Mouse (Mus musculus): Measurements from ENCODE around the gene 2010111I01Rik. TPM values are rescaled to one million over a fixed set of nuclear protein-coding genes. Genes with fewer than 3 reads are reported as not detected.

2010111I01Rik gene
- total and polyA plus RNA-seq, 3 experiments: 84.6 to 101 (median 91.0) TPM

DNA sequence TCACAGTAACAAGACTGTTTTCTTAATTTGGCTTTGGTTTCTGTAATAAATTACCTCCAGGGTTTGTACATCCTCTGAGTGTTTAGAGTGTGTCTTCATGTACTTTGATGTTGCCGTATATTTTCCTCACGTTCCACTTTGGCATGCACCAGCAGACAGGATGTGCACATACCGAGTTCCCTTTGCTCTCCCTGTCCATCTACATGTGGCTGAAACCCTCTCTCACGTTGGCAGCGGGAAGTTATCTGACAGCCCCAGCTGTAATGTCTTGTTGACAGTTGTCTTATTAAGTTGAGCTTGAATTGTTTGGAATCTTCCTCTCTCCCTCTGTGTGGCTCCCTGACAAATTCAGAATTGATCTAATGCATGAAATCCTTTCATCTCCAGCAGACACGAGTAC lies 74.6 kb downstream of the 2010111I01Rik start:
- no peak for TF ChIP-seq CTCF (IDR thresholded peaks at IDR 0.05)
- no peak for TF ChIP-seq POLR2A (IDR thresholded peaks at IDR 0.05; ENCODE audit: insufficient read depth, low read depth, low read length)
- no peak for TF ChIP-seq EP300 (IDR thresholded peaks at IDR 0.05; ENCODE audit: insufficient read depth, low read depth, low read length)
- H3K27me3 ChIP-seq (ENCODE audit: control insufficient read depth, insufficient read depth, low read length): no peaks in the 10 kb centered on the region
- no peak overlapping the region for H3K4me3 ChIP-seq
- H3K36me3 ChIP-seq (ENCODE audit: control insufficient read depth, insufficient read depth, low read length): no peaks in the 10 kb centered on the region
- peaks cover 2% of the 10 kb centered on the region for H3K4me1 ChIP-seq (ENCODE audit: control insufficient read depth, insufficient read depth, low read length)
- WGBS: 25% methylated on average over 6 of the region's 6 CpGs
- H3K9ac ChIP-seq (ENCODE audit: low read depth, low read length): no peak overlapping the region
- H3K27ac ChIP-seq: peak overlapping the region; percentile 30
- DNase-seq: no peak
- H3K79me2 ChIP-seq (replicated peaks; ENCODE audit: control insufficient read depth, insufficient read depth, low read length): no peaks in the 10 kb centered on the region
- intact Hi-C loops (cut with DNase I): no loop called here

DNA sequence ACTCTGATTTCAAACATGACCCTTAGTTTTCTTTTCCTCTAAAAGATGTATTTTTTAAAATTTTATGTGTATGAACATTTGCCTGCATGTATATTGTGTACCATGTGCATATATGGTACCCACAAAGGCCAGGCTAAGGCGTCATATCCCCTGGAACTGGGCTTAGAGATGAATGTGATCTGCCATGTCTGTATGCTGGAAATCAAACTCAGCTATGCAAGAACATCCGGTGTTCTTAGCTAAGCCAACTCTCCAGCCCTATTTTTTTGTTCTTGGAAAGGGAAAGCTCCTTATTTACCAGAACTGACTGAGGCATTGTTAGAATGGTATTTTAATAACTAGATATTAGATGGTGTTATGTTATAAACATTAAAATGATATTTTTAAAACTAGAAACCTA lies 75.2 kb downstream of the 2010111I01Rik start:
- no peak overlapping the region for H3K9ac ChIP-seq (ENCODE audit: low read depth, low read length)
- TF ChIP-seq EP300 (IDR thresholded peaks at IDR 0.05; ENCODE audit: insufficient read depth, low read depth, low read length): no peak
- TF ChIP-seq CTCF (IDR thresholded peaks at IDR 0.05): no peak
- no peak for TF ChIP-seq POLR2A (IDR thresholded peaks at IDR 0.05; ENCODE audit: insufficient read depth, low read depth, low read length)
- intact Hi-C loops (cut with DNase I): loop anchor here (5.0 kb wide), 1 partner anchor 68 kb away; no protein-coding TSS in a partner anchor
- H3K4me3 ChIP-seq: no peak overlapping the region
- H3K36me3 ChIP-seq (ENCODE audit: control insufficient read depth, insufficient read depth, low read length): no peaks in the 10 kb centered on the region
- peak overlapping the region; percentile 30 for H3K27ac ChIP-seq
- whole genome bisulfite sequencing: 55% methylated on average over 2 of the region's 2 CpGs
- no peak for DNase-seq
- no peaks in the 10 kb centered on the region for H3K27me3 ChIP-seq (ENCODE audit: control insufficient read depth, insufficient read depth, low read length)
- H3K4me1 ChIP-seq (ENCODE audit: control insufficient read depth, insufficient read depth, low read length): peaks cover 2% of the 10 kb centered on the region
- no peaks in the 10 kb centered on the region for H3K79me2 ChIP-seq (replicated peaks; ENCODE audit: control insufficient read depth, insufficient read depth, low read length)

GRCm38 (mm10) chr13:63045504-63046205 lies 81.0 kb downstream of the 2010111I01Rik start:
- peaks cover 2% of the 10 kb centered on the region for H3K4me1 ChIP-seq (ENCODE audit: control insufficient read depth, insufficient read depth, low read length)
- WGBS: 42% methylated on average over 2 of the region's 2 CpGs
- H3K4me3 ChIP-seq: no peak overlapping the region
- H3K36me3 ChIP-seq (ENCODE audit: control insufficient read depth, insufficient read depth, low read length): no peaks in the 10 kb centered on the region; the same call in 1 of the 2 replicates
- H3K9ac ChIP-seq (ENCODE audit: low read depth, low read length): no peak overlapping the region
- DNase-seq: no peak
- no peaks in the 10 kb centered on the region for H3K27me3 ChIP-seq (ENCODE audit: control insufficient read depth, insufficient read depth, low read length)
- no peaks in the 10 kb centered on the region for H3K79me2 ChIP-seq (replicated peaks; ENCODE audit: control insufficient read depth, insufficient read depth, low read length)
- intact Hi-C loops (cut with DNase I): loop anchor here (1.0 to 5.0 kb wide), 5 partner anchors 47 to 287 kb away; no protein-coding TSS in a partner anchor
- TF ChIP-seq CTCF (IDR thresholded peaks at IDR 0.05): peak; percentile 50
- TF ChIP-seq EP300 (IDR thresholded peaks at IDR 0.05; ENCODE audit: insufficient read depth, low read depth, low read length): no peak
- peak overlapping the region; percentile 31 for H3K27ac ChIP-seq

GRCm38 (mm10) chr13:63046206-63047020 lies 81.7 kb downstream of the 2010111I01Rik start:
- Histone ChIP-seq H3K27me3 (ENCODE audit: control insufficient read depth, insufficient read depth, low read length) (no peaks in the 10 kb centered on the region), H3K4me1 (ENCODE audit: control insufficient read depth, insufficient read depth, low read length) (peaks cover 2% of the 10 kb centered on the region), H3K9ac (ENCODE audit: low read depth, low read length) (no peak overlapping the region), H3K36me3 (ENCODE audit: control insufficient read depth, insufficient read depth, low read length) (no peaks in the 10 kb centered on the region; the same call in 1 of the 2 replicates), H3K79me2 (replicated peaks; ENCODE audit: control insufficient read depth, insufficient read depth, low read length) (no peaks in the 10 kb centered on the region), H3K4me3 (no peak overlapping the region), H3K27ac (peak overlapping the region; percentile 60)
- TF ChIP-seq EP300 (IDR thresholded peaks at IDR 0.05; ENCODE audit: insufficient read depth, low read depth, low read length): peak; percentile 81; the same call in 1 of the 2 replicates
- peak; percentile 96; the same call in 1 of the 2 replicates for TF ChIP-seq CTCF (IDR thresholded peaks at IDR 0.05)
- TF ChIP-seq POLR2A (IDR thresholded peaks at IDR 0.05; ENCODE audit: insufficient read depth, low read depth, low read length): no peak
- peak; percentile 75 to 78 for DNase-seq
- whole genome bisulfite sequencing: 43% methylated on average over 7 of the region's 7 CpGs
- intact Hi-C loops (cut with DNase I): loop anchor here (1.0 to 5.0 kb wide), 4 partner anchors 91 to 286 kb away; no protein-coding TSS in a partner anchor

DNA sequence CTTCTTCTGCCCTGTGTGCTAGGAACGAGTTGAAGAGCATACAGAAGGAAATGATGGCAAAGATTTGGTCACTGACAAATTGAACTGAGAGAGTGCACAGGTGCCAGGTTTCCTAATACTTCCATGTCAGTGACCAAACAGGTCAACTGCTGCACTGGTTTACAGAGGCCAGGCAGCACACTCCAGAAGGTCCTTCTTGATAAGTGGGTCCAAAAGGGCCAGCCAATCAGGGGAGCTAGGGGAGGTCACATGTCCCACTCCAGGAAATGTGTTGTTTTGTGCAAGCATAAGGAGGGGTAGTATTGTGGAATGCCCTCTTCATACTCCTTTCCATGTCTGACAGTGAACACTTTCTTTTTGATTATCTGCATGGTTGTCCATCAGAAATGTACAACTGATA lies 99.0 kb downstream of the 2010111I01Rik start:
- H3K9ac ChIP-seq (ENCODE audit: low read depth, low read length): no peak overlapping the region
- 68% methylated on average over 1 of the region's 1 CpGs for WGBS
- no peak for TF ChIP-seq POLR2A (IDR thresholded peaks at IDR 0.05; ENCODE audit: insufficient read depth, low read depth, low read length)
- TF ChIP-seq CTCF (IDR thresholded peaks at IDR 0.05): no peak
- TF ChIP-seq EP300 (IDR thresholded peaks at IDR 0.05; ENCODE audit: insufficient read depth, low read depth, low read length): no peak
- H3K27me3 ChIP-seq (ENCODE audit: control insufficient read depth, insufficient read depth, low read length): no peaks in the 10 kb centered on the region
- no peaks in the 10 kb centered on the region for H3K4me1 ChIP-seq (ENCODE audit: control insufficient read depth, insufficient read depth, low read length)
- DNase-seq: no peak
- intact Hi-C loops (cut with DNase I): no loop called here
- H3K36me3 ChIP-seq (ENCODE audit: control insufficient read depth, insufficient read depth, low read length): no peaks in the 10 kb centered on the region
- no peaks in the 10 kb centered on the region for H3K79me2 ChIP-seq (replicated peaks; ENCODE audit: control insufficient read depth, insufficient read depth, low read length)
- H3K4me3 ChIP-seq: no peak overlapping the region
- no peak overlapping the region for H3K27ac ChIP-seq

All from heart, adult 2 months (tissue).